Mouse (Mus musculus): ENCODE measurements at regions not wholly inside any gene's neighbourhood (a gene's known extent, or its start where the extent isn't known, plus 50 kb on each side); places are given as distances from the start of the nearest gene placed in this dataset.
A peak's percentile ranks its signal among the peaks of the same experiment; 100 is the strongest.
"Not testable (repeated sequence)": the region's sequence is repeated elsewhere in the genome, so short reads cannot be mapped to it uniquely, and the experiment has no call there.

- no peak for DNase-seq
Observed at GRCm38 (mm10) chr13:69129056-69129620, 129.8 kb upstream of the Adcy2 start.

- DNase-seq, result no peak
Observed at GRCm38 (mm10) chr13:69127522-69127921, 128.2 kb upstream of the Adcy2 start.

GRCm38 (mm10) chr13:69118743-69119142 lies 119.4 kb upstream of the Adcy2 start:
- DNase-seq, result not testable (repeated sequence)

GRCm38 (mm10) chr13:69109168-69109567 lies 109.8 kb upstream of the Adcy2 start:
- DNase-seq, result no peak

- DNase-seq, result peak; percentile 74
Observed at GRCm38 (mm10) chr13:69086613-69087012, 87.3 kb upstream of the Adcy2 start.

GRCm38 (mm10) chr13:69070336-69070735 lies 71.0 kb upstream of the Adcy2 start:
- no peak for DNase-seq

- no peak for DNase-seq
Observed at GRCm38 (mm10) chr13:69069817-69070216, 70.5 kb upstream of the Adcy2 start.

GRCm38 (mm10) chr13:69066636-69067035 lies 67.3 kb upstream of the Adcy2 start:
- no peak for DNase-seq

- no peak for DNase-seq
Observed at GRCm38 (mm10) chr13:69065285-69065684, 65.9 kb upstream of the Adcy2 start.

- no peak for DNase-seq
Observed at GRCm38 (mm10) chr13:69062692-69063233, 63.4 kb upstream of the Adcy2 start.

GRCm38 (mm10) chr13:69061436-69061835 lies 62.1 kb upstream of the Adcy2 start:
- DNase-seq, result no peak
